Mouse (Mus musculus): ENCODE measurements around the gene Tex33. TPM values are rescaled to one million over a fixed set of nuclear protein-coding genes. Genes with fewer than 3 reads are reported as not detected.

Gene Tex33
- polyA plus RNA-seq (2015; fragmentation: Nextera tagmentation; extraction: Ambion mirVana), result not detected in 2 replicates

GRCm38 (mm10) chr15:78395478-78395962 lies at the start of gene Tex33:
Tex33 (minus strand) TSS chr15:78395912.
- Histone ChIP-seq H3K27me3 (ENCODE audit: control insufficient read depth, insufficient read depth, low read length) (no peaks in the 10 kb centered on the region), H3K4me3 (replicated peaks; ENCODE audit: low read length) (no peak within 1 kb of the TSS), H3K9ac (ENCODE audit: low read length) (no peak within 1 kb of the TSS), H3K9me3 (replicated peaks; ENCODE audit: control insufficient read depth, low read length) (no peaks in the 10 kb centered on the region), H3K4me1 (ENCODE audit: control insufficient read depth, insufficient read depth, low read length) (no peaks in the 10 kb centered on the region), H3K4me2 (ENCODE audit: low read depth, low read length) (no peak within 1 kb of the TSS), H3K36me3 (ENCODE audit: control insufficient read depth, insufficient read depth, low read length) (no peaks in the 10 kb centered on the region), H3K27ac (ENCODE audit: low read length) (no peak within 1 kb of the TSS)
- 73% methylated on average over 8 of the region's 8 CpGs for WGBS
- ATAC-seq (ENCODE audit: insufficient read depth, low FRiP score), result no peak

DNA sequence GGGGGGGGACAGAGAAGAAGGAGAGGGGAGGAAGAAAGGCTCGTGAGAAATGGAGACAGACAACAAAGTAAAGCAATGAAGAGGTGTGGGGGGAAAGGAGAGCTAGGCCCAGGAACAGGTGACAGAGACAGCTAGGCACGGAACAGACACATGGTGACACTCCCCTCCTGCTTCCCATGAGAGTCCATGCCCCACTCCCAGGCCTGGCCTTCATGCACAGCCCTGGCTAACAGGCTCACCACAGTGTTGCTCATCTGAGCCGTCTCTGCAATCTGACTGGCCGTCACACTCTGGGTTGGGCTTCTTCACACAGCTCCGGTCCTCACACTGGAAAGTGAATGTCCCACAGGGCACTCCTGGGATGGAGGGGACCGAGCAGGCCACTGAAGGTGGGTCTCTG lies 48.1 kb upstream of the Tex33 start:
- no peaks in the 10 kb centered on the region for H3K9me3 ChIP-seq (replicated peaks; ENCODE audit: control insufficient read depth, low read length)
- H3K4me2 ChIP-seq (ENCODE audit: low read depth, low read length), result no peak overlapping the region
- no peaks in the 10 kb centered on the region for H3K36me3 ChIP-seq (ENCODE audit: control insufficient read depth, insufficient read depth, low read length)
- H3K4me1 ChIP-seq (ENCODE audit: control insufficient read depth, insufficient read depth, low read length), result peaks cover 6% of the 10 kb centered on the region; the same call in 1 of the 2 replicates
- H3K9ac ChIP-seq (ENCODE audit: low read length), result no peak overlapping the region
- ATAC-seq (ENCODE audit: insufficient read depth, low FRiP score), result no peak
- H3K4me3 ChIP-seq (replicated peaks; ENCODE audit: low read length), result no peak overlapping the region
- WGBS, result 47% methylated on average over 6 of the region's 6 CpGs
- no peaks in the 10 kb centered on the region for H3K27me3 ChIP-seq (ENCODE audit: control insufficient read depth, insufficient read depth, low read length)
- H3K27ac ChIP-seq (ENCODE audit: low read length), result no peak overlapping the region

DNA sequence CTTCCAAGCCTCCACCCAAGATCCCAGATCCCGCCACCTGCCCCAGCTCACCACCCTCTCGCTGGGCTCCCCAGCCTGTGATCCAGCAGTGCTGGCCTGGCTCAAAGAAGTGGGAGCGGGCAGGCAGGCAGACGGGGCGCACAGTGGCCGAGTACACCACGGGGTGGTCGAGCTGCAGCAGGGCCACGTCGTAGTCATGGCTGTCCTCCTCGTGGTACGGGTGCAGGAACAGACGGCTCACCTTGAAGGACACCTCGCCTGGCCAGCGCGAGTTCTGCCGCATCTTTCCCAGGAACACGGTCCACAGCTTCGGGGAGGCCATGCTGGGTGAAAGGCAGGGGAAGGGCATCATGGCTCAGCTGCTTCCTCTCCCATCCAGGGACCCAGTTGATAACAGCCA lies 46.5 kb upstream of the Tex33 start:
- H3K9ac ChIP-seq (ENCODE audit: low read length), result no peak overlapping the region
- no peak for ATAC-seq (ENCODE audit: insufficient read depth, low FRiP score)
- H3K9me3 ChIP-seq (replicated peaks; ENCODE audit: control insufficient read depth, low read length), result no peaks in the 10 kb centered on the region
- no peaks in the 10 kb centered on the region for H3K36me3 ChIP-seq (ENCODE audit: control insufficient read depth, insufficient read depth, low read length)
- H3K4me3 ChIP-seq (replicated peaks; ENCODE audit: low read length), result no peak overlapping the region
- 85% methylated on average over 19 of the region's 19 CpGs for WGBS
- no peaks in the 10 kb centered on the region for H3K27me3 ChIP-seq (ENCODE audit: control insufficient read depth, insufficient read depth, low read length)
- H3K4me2 ChIP-seq (ENCODE audit: low read depth, low read length), result no peak overlapping the region
- peaks cover 9% of the 10 kb centered on the region for H3K4me1 ChIP-seq (ENCODE audit: control insufficient read depth, insufficient read depth, low read length)
- H3K27ac ChIP-seq (ENCODE audit: low read length), result no peak overlapping the region

DNA sequence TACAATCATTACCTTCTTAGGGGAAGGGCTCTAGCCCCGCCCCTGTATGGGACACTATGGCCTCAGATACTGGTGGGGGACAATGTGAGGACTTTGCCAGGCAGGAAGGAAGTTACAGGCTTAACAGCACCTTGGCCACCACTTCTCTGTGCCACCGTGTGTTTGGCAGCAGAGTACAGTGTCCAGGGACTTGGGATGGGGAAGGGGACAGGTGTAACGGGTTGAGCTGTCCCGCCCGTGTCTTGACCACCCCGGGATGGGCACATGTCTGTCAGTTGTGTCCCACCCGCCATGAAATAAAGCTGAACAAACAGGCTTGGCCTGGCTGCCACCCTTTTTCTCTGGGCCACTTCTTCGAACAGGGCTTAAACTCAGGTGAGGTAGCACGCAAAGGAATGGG lies 43.3 kb upstream of the Tex33 start:
- Histone ChIP-seq H3K4me1 (ENCODE audit: control insufficient read depth, insufficient read depth, low read length) (peaks cover 20% of the 10 kb centered on the region), H3K4me3 (replicated peaks; ENCODE audit: low read length) (no peak overlapping the region), H3K36me3 (ENCODE audit: control insufficient read depth, insufficient read depth, low read length) (no peaks in the 10 kb centered on the region), H3K9me3 (replicated peaks; ENCODE audit: control insufficient read depth, low read length) (no peaks in the 10 kb centered on the region), H3K27ac (ENCODE audit: low read length) (no peak overlapping the region), H3K27me3 (ENCODE audit: control insufficient read depth, insufficient read depth, low read length) (no peaks in the 10 kb centered on the region), H3K9ac (ENCODE audit: low read length) (no peak overlapping the region), H3K4me2 (ENCODE audit: low read depth, low read length) (no peak overlapping the region)
- no peak for ATAC-seq (ENCODE audit: insufficient read depth, low FRiP score)
- WGBS, result 63% methylated on average over 9 of the region's 9 CpGs

- no peak overlapping the region for H3K27ac ChIP-seq (ENCODE audit: low read length)
- peak overlapping the region; percentile 31; the same call in 1 of the 2 replicates for H3K9ac ChIP-seq (ENCODE audit: low read length)
- H3K4me1 ChIP-seq (ENCODE audit: control insufficient read depth, insufficient read depth, low read length), result peaks cover 20% of the 10 kb centered on the region
- WGBS, result 56% methylated on average over 8 of the region's 8 CpGs
- no peak overlapping the region for H3K4me3 ChIP-seq (replicated peaks; ENCODE audit: low read length)
- no peak for ATAC-seq (ENCODE audit: insufficient read depth, low FRiP score)
- no peak overlapping the region for H3K4me2 ChIP-seq (ENCODE audit: low read depth, low read length)
- no peaks in the 10 kb centered on the region for H3K9me3 ChIP-seq (replicated peaks; ENCODE audit: control insufficient read depth, low read length)
- no peaks in the 10 kb centered on the region for H3K27me3 ChIP-seq (ENCODE audit: control insufficient read depth, insufficient read depth, low read length)
- H3K36me3 ChIP-seq (ENCODE audit: control insufficient read depth, insufficient read depth, low read length), result no peaks in the 10 kb centered on the region
Observed at GRCm38 (mm10) chr15:78438505-78438904, 42.8 kb upstream of the Tex33 start.

- H3K9me3 ChIP-seq (replicated peaks; ENCODE audit: control insufficient read depth, low read length), result no peaks in the 10 kb centered on the region
- ATAC-seq (ENCODE audit: insufficient read depth, low FRiP score), result no peak
- H3K4me2 ChIP-seq (ENCODE audit: low read depth, low read length), result peak overlapping the region; percentile 53; the same call in 1 of the 2 replicates
- H3K4me1 ChIP-seq (ENCODE audit: control insufficient read depth, insufficient read depth, low read length), result peaks cover 20% of the 10 kb centered on the region
- H3K27ac ChIP-seq (ENCODE audit: low read length), result peak overlapping the region; percentile 70
- H3K27me3 ChIP-seq (ENCODE audit: control insufficient read depth, insufficient read depth, low read length), result no peaks in the 10 kb centered on the region
- no peak overlapping the region for H3K4me3 ChIP-seq (replicated peaks; ENCODE audit: low read length)
- no peak overlapping the region for H3K9ac ChIP-seq (ENCODE audit: low read length)
- H3K36me3 ChIP-seq (ENCODE audit: control insufficient read depth, insufficient read depth, low read length), result no peaks in the 10 kb centered on the region
- WGBS, result 51% methylated on average over 4 of the region's 4 CpGs
Observed at GRCm38 (mm10) chr15:78438018-78438394, 42.3 kb upstream of the Tex33 start.

DNA sequence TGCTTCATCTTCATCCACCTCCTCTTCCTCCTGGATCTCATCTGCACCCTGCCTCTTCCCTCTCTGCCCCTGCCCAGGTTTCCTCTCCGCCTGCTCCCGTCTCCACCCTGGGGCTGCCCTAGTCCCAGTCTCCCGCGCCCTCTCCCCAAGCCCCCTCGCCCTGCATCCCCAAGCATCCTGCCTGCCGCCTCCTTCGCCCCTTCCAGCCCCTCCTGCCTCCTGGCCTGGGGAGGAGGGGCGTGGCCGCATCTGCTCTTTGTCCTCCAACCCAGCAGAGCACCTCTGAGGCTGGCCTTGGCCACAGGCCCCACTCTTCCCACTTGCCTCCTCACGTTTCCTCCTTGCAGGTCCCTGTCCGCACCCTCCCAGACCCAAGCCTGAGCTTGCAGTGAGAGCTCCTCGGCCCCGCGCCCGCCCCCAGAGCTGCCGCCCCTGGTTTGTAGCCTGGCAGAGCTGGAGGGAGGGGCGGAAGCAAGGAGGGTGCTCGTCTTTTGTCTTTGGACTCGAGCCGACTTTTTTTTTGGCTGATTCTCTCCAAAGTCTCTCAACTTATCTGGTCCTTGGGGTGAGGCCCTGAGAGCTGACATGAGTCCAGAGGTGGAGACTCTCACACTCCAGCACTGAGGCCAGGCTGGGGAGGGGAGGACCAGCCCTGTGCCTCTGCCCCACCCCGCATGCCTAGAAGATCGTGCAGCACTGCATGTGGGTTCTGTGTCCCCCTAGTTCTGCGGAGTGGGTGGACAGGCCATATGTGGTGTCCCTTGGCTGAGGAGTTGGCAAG lies 41.7 kb upstream of the Tex33 start:
- peak overlapping the region; percentile 70 for H3K9ac ChIP-seq (ENCODE audit: low read length)
- 15% methylated on average over 23 of the region's 23 CpGs for WGBS
- ATAC-seq (ENCODE audit: insufficient read depth, low FRiP score), result peak; percentile 23; the same call in 1 of the 2 replicates

GRCm38 (mm10) chr15:78436380-78437192 lies 40.9 kb upstream of the Tex33 start:
- Histone ChIP-seq H3K27me3 (ENCODE audit: control insufficient read depth, insufficient read depth, low read length) (no peaks in the 10 kb centered on the region), H3K4me3 (replicated peaks; ENCODE audit: low read length) (peak overlapping the region; percentile 34), H3K9ac (ENCODE audit: low read length) (peak overlapping the region; percentile 70), H3K4me1 (ENCODE audit: control insufficient read depth, insufficient read depth, low read length) (peaks cover 20% of the 10 kb centered on the region), H3K4me2 (ENCODE audit: low read depth, low read length) (peak overlapping the region; percentile 53), H3K9me3 (replicated peaks; ENCODE audit: control insufficient read depth, low read length) (no peaks in the 10 kb centered on the region), H3K36me3 (ENCODE audit: control insufficient read depth, insufficient read depth, low read length) (no peaks in the 10 kb centered on the region), H3K27ac (ENCODE audit: low read length) (peak overlapping the region; percentile 70)
- 12% methylated on average over 31 of the region's 32 CpGs for WGBS
- ATAC-seq (ENCODE audit: insufficient read depth, low FRiP score), result peak; percentile 66

More for the DNA sequence above, 41.7 kb upstream of the Tex33 start:
- no peaks in the 10 kb centered on the region for H3K36me3 ChIP-seq (ENCODE audit: control insufficient read depth, insufficient read depth, low read length)
- peak overlapping the region; percentile 70 for H3K27ac ChIP-seq (ENCODE audit: low read length)
- peaks cover 20% of the 10 kb centered on the region for H3K4me1 ChIP-seq (ENCODE audit: control insufficient read depth, insufficient read depth, low read length)
- H3K4me2 ChIP-seq (ENCODE audit: low read depth, low read length), result peak overlapping the region; percentile 53
- peak overlapping the region; percentile 34 for H3K4me3 ChIP-seq (replicated peaks; ENCODE audit: low read length)
- no peaks in the 10 kb centered on the region for H3K27me3 ChIP-seq (ENCODE audit: control insufficient read depth, insufficient read depth, low read length)
- no peaks in the 10 kb centered on the region for H3K9me3 ChIP-seq (replicated peaks; ENCODE audit: control insufficient read depth, low read length)

GRCm38 (mm10) chr15:78435681-78436080 lies 40.0 kb upstream of the Tex33 start:
- 79% methylated on average over 11 of the region's 11 CpGs for WGBS
- Histone ChIP-seq H3K4me1 (ENCODE audit: control insufficient read depth, insufficient read depth, low read length) (peaks cover 20% of the 10 kb centered on the region), H3K4me2 (ENCODE audit: low read depth, low read length) (no peak overlapping the region), H3K4me3 (replicated peaks; ENCODE audit: low read length) (no peak overlapping the region), H3K9ac (ENCODE audit: low read length) (no peak overlapping the region), H3K27me3 (ENCODE audit: control insufficient read depth, insufficient read depth, low read length) (no peaks in the 10 kb centered on the region), H3K36me3 (ENCODE audit: control insufficient read depth, insufficient read depth, low read length) (no peaks in the 10 kb centered on the region), H3K27ac (ENCODE audit: low read length) (no peak overlapping the region), H3K9me3 (replicated peaks; ENCODE audit: control insufficient read depth, low read length) (no peaks in the 10 kb centered on the region)
- no peak for ATAC-seq (ENCODE audit: insufficient read depth, low FRiP score)

All from stomach, embryonic 16.5 days (tissue).